Mouse (Mus musculus): ENCODE results near the gene Tmem150c. TPM values are rescaled to one million over a fixed set of nuclear protein-coding genes. Genes with fewer than 3 reads are reported as not detected.
A peak's percentile ranks its signal among the peaks of the same experiment; 100 is the strongest.

Gene Tmem150c
- polyA plus RNA-seq, 1 experiment from 2014 or later = 17.0 TPM

GRCm38 (mm10) chr5:100121170-100121569 is 38.4 kb downstream of the Tmem150c start:
- 29% methylated on average over 7 of the region's 7 CpGs for WGBS
- H3K27ac ChIP-seq (ENCODE audit: low read depth, low read length) = no peak overlapping the region
- H3K4me1 ChIP-seq (ENCODE audit: control insufficient read depth, insufficient read depth, low read length) = peaks cover 13% of the 10 kb centered on the region; the same call in 1 of the 2 replicates
- peak; percentile 16; the same call in 1 of the 2 replicates for ATAC-seq
- H3K4me3 ChIP-seq (ENCODE audit: low read depth, low read length) = peak overlapping the region; percentile 21; the same call in 1 of the 2 replicates
- H3K36me3 ChIP-seq (ENCODE audit: control insufficient read depth, insufficient read depth, low read length) = no peaks in the 10 kb centered on the region
- peak overlapping the region; percentile 54; the same call in 1 of the 2 replicates for H3K9ac ChIP-seq (ENCODE audit: low read length)
- H3K4me2 ChIP-seq (ENCODE audit: low read length) = peak overlapping the region; percentile 47
- DNase-seq (ENCODE audit: low spot score) = no peak
- no peaks in the 10 kb centered on the region for H3K27me3 ChIP-seq (replicated peaks; ENCODE audit: control insufficient read depth, insufficient read depth, low read length)
- H3K9me3 ChIP-seq (replicated peaks; ENCODE audit: control insufficient read depth, low read length) = no peaks in the 10 kb centered on the region

GRCm38 (mm10) chr5:100120711-100121141 is 38.9 kb downstream of the Tmem150c start:
- H3K4me3 ChIP-seq (ENCODE audit: low read depth, low read length) = peak overlapping the region; percentile 21
- H3K27me3 ChIP-seq (replicated peaks; ENCODE audit: control insufficient read depth, insufficient read depth, low read length) = no peaks in the 10 kb centered on the region
- peak overlapping the region; percentile 47 for H3K4me2 ChIP-seq (ENCODE audit: low read length)
- H3K4me1 ChIP-seq (ENCODE audit: control insufficient read depth, insufficient read depth, low read length) = peaks cover 13% of the 10 kb centered on the region; the same call in 1 of the 2 replicates
- ATAC-seq (peak; percentile 54; the same call in 1 of the 2 replicates), DNase-seq (ENCODE audit: low spot score) (peak; percentile 72)
- H3K9ac ChIP-seq (ENCODE audit: low read length) = peak overlapping the region; percentile 54
- no peaks in the 10 kb centered on the region for H3K9me3 ChIP-seq (replicated peaks; ENCODE audit: control insufficient read depth, low read length)
- peak overlapping the region; percentile 15 for H3K27ac ChIP-seq (ENCODE audit: low read depth, low read length)
- no peaks in the 10 kb centered on the region for H3K36me3 ChIP-seq (ENCODE audit: control insufficient read depth, insufficient read depth, low read length)
- 2% methylated on average over 20 of the region's 20 CpGs for WGBS

GRCm38 (mm10) chr5:100119331-100119730 is 40.3 kb downstream of the Tmem150c start:
- H3K4me2 ChIP-seq (ENCODE audit: low read length) = no peak overlapping the region
- no peak overlapping the region for H3K9ac ChIP-seq (ENCODE audit: low read length)
- DNase-seq (ENCODE audit: low spot score) = no peak
- H3K27me3 ChIP-seq (replicated peaks; ENCODE audit: control insufficient read depth, insufficient read depth, low read length) = no peaks in the 10 kb centered on the region
- no peaks in the 10 kb centered on the region for H3K9me3 ChIP-seq (replicated peaks; ENCODE audit: control insufficient read depth, low read length)
- no peak overlapping the region for H3K27ac ChIP-seq (ENCODE audit: low read depth, low read length)
- ATAC-seq = no peak
- H3K4me1 ChIP-seq (ENCODE audit: control insufficient read depth, insufficient read depth, low read length) = peaks cover 13% of the 10 kb centered on the region; the same call in 1 of the 2 replicates
- no peak overlapping the region for H3K4me3 ChIP-seq (ENCODE audit: low read depth, low read length)
- H3K36me3 ChIP-seq (ENCODE audit: control insufficient read depth, insufficient read depth, low read length) = no peaks in the 10 kb centered on the region
- 47% methylated on average over 8 of the region's 8 CpGs for WGBS

- 39% methylated on average over 5 of the region's 5 CpGs for WGBS
- Histone ChIP-seq H3K36me3 (ENCODE audit: control insufficient read depth, insufficient read depth, low read length) (no peaks in the 10 kb centered on the region), H3K4me2 (ENCODE audit: low read length) (no peak overlapping the region), H3K9me3 (replicated peaks; ENCODE audit: control insufficient read depth, low read length) (no peaks in the 10 kb centered on the region), H3K9ac (ENCODE audit: low read length) (no peak overlapping the region), H3K4me1 (ENCODE audit: control insufficient read depth, insufficient read depth, low read length) (peaks cover 18% of the 10 kb centered on the region), H3K27me3 (replicated peaks; ENCODE audit: control insufficient read depth, insufficient read depth, low read length) (no peaks in the 10 kb centered on the region), H3K4me3 (ENCODE audit: low read depth, low read length) (no peak overlapping the region), H3K27ac (ENCODE audit: low read depth, low read length) (peak overlapping the region; percentile 78)
- DNase-seq (ENCODE audit: low spot score) (peak; percentile 56), ATAC-seq (no peak)
Observed at GRCm38 (mm10) chr5:100113403-100113802, 46.2 kb downstream of the Tmem150c start.

- no peak for DNase-seq (ENCODE audit: low spot score)
- no peak overlapping the region for H3K4me2 ChIP-seq (ENCODE audit: low read length)
- H3K9me3 ChIP-seq (replicated peaks; ENCODE audit: control insufficient read depth, low read length) = no peaks in the 10 kb centered on the region
- H3K36me3 ChIP-seq (ENCODE audit: control insufficient read depth, insufficient read depth, low read length) = no peaks in the 10 kb centered on the region
- H3K27me3 ChIP-seq (replicated peaks; ENCODE audit: control insufficient read depth, insufficient read depth, low read length) = no peaks in the 10 kb centered on the region
- peaks cover 18% of the 10 kb centered on the region for H3K4me1 ChIP-seq (ENCODE audit: control insufficient read depth, insufficient read depth, low read length)
- H3K4me3 ChIP-seq (ENCODE audit: low read depth, low read length) = no peak overlapping the region
- H3K9ac ChIP-seq (ENCODE audit: low read length) = no peak overlapping the region
- 80% methylated on average over 3 of the region's 3 CpGs for WGBS
- ATAC-seq = no peak
- H3K27ac ChIP-seq (ENCODE audit: low read depth, low read length) = peak overlapping the region; percentile 92
Observed at GRCm38 (mm10) chr5:100110581-100110980, 49.0 kb downstream of the Tmem150c start.

- 48% methylated on average over 7 of the region's 7 CpGs for WGBS
- ATAC-seq = peak; percentile 64
Observed at GRCm38 (mm10) chr5:100109543-100110282, 49.9 kb downstream of the Tmem150c start.

GRCm38 (mm10) chr5:100108866-100109265 is 50.7 kb downstream of the Tmem150c start:
- Histone ChIP-seq H3K9ac (ENCODE audit: low read length) (no peak overlapping the region), H3K36me3 (ENCODE audit: control insufficient read depth, insufficient read depth, low read length) (no peaks in the 10 kb centered on the region), H3K4me1 (ENCODE audit: control insufficient read depth, insufficient read depth, low read length) (peaks cover 15% of the 10 kb centered on the region), H3K4me3 (ENCODE audit: low read depth, low read length) (no peak overlapping the region), H3K4me2 (ENCODE audit: low read length) (no peak overlapping the region), H3K27ac (ENCODE audit: low read depth, low read length) (peak overlapping the region; percentile 92), H3K27me3 (replicated peaks; ENCODE audit: control insufficient read depth, insufficient read depth, low read length) (no peaks in the 10 kb centered on the region), H3K9me3 (replicated peaks; ENCODE audit: control insufficient read depth, low read length) (no peaks in the 10 kb centered on the region)
- DNase-seq (ENCODE audit: low spot score) (peak; percentile 97), ATAC-seq (peak; percentile 97)
- WGBS = 45% methylated on average over 9 of the region's 9 CpGs

More at GRCm38 (mm10) chr5:100109543-100110282, 49.9 kb downstream of the Tmem150c start:
- Histone ChIP-seq H3K27me3 (replicated peaks; ENCODE audit: control insufficient read depth, insufficient read depth, low read length) (no peaks in the 10 kb centered on the region), H3K4me1 (ENCODE audit: control insufficient read depth, insufficient read depth, low read length) (peaks cover 18% of the 10 kb centered on the region), H3K4me2 (ENCODE audit: low read length) (no peak overlapping the region), H3K4me3 (ENCODE audit: low read depth, low read length) (no peak overlapping the region), H3K36me3 (ENCODE audit: control insufficient read depth, insufficient read depth, low read length) (no peaks in the 10 kb centered on the region), H3K27ac (ENCODE audit: low read depth, low read length) (peak overlapping the region; percentile 92), H3K9me3 (replicated peaks; ENCODE audit: control insufficient read depth, low read length) (no peaks in the 10 kb centered on the region), H3K9ac (ENCODE audit: low read length) (no peak overlapping the region)
- peak; percentile 77 for DNase-seq (ENCODE audit: low spot score)

GRCm38 (mm10) chr5:100102395-100102794 is 57.2 kb downstream of the Tmem150c start:
- Histone ChIP-seq H3K27me3 (replicated peaks; ENCODE audit: control insufficient read depth, insufficient read depth, low read length) (no peaks in the 10 kb centered on the region), H3K27ac (ENCODE audit: low read depth, low read length) (no peak overlapping the region), H3K4me1 (ENCODE audit: control insufficient read depth, insufficient read depth, low read length) (no peaks in the 10 kb centered on the region), H3K4me2 (ENCODE audit: low read length) (no peak overlapping the region), H3K4me3 (ENCODE audit: low read depth, low read length) (no peak overlapping the region), H3K9me3 (replicated peaks; ENCODE audit: control insufficient read depth, low read length) (no peaks in the 10 kb centered on the region), H3K9ac (ENCODE audit: low read length) (no peak overlapping the region), H3K36me3 (ENCODE audit: control insufficient read depth, insufficient read depth, low read length) (no peaks in the 10 kb centered on the region)
- 92% methylated on average over 1 of the region's 1 CpGs for WGBS
- DNase-seq (ENCODE audit: low spot score) (no peak), ATAC-seq (no peak)

GRCm38 (mm10) chr5:100097967-100098366 is 61.6 kb downstream of the Tmem150c start:
- no peaks in the 10 kb centered on the region for H3K27me3 ChIP-seq (replicated peaks; ENCODE audit: control insufficient read depth, insufficient read depth, low read length)
- H3K4me1 ChIP-seq (ENCODE audit: control insufficient read depth, insufficient read depth, low read length) = no peaks in the 10 kb centered on the region
- WGBS = 96% methylated on average over 4 of the region's 4 CpGs
- H3K4me2 ChIP-seq (ENCODE audit: low read length) = no peak overlapping the region
- no peak for ATAC-seq
- no peak overlapping the region for H3K9ac ChIP-seq (ENCODE audit: low read length)
- H3K9me3 ChIP-seq (replicated peaks; ENCODE audit: control insufficient read depth, low read length) = no peaks in the 10 kb centered on the region
- H3K27ac ChIP-seq (ENCODE audit: low read depth, low read length) = no peak overlapping the region
- H3K4me3 ChIP-seq (ENCODE audit: low read depth, low read length) = no peak overlapping the region
- no peaks in the 10 kb centered on the region for H3K36me3 ChIP-seq (ENCODE audit: control insufficient read depth, insufficient read depth, low read length)
- no peak for DNase-seq (ENCODE audit: low spot score)
